In genomic region chr1:167374003-167374784, GRCm38 (mm10) we compare ENCODE assay signal across 8 mouse cellular contexts. TPM values are rescaled to one million over a fixed set of nuclear protein-coding genes. Genes with fewer than 3 reads are reported as not detected.
DNase-seq lines count a peak whose midpoint lies in the region; ATAC-seq and TF ChIP-seq lines count a peak whose summit lies in the region.

No protein-coding gene starts in this region.

- H3K4me2 ChIP-seq in embryonic facial prominence, embryonic 11.5 days (ENCODE audit: low read depth, low read length), result no peak overlapping the region
- H3K4me2 ChIP-seq in liver, embryonic 14.5 days (ENCODE audit: low read depth), result peak overlapping the region; percentile 31

- no peak overlapping the region for H3K9ac ChIP-seq in embryonic facial prominence, embryonic 11.5 days (replicated peaks; ENCODE audit: low read length)
- H3K9ac ChIP-seq in liver, embryonic 14.5 days (replicated peaks), result no peak overlapping the region; the same call in 1 of the 2 replicates

- ATAC-seq in embryonic facial prominence, embryonic 11.5 days (replicated peaks; ENCODE audit: insufficient number of reproducible peaks, low FRiP score, low TSS enrichment, low read depth), result peak; percentile 59
- peak; percentile 70 for ATAC-seq in liver, embryonic 14.5 days (ENCODE audit: insufficient read depth)

- no peak for TF ChIP-seq EP300 in liver, embryonic 14.5 days (IDR thresholded peaks at IDR 0.05; ENCODE audit: low read depth)

- DNase-seq in adrenal gland, postnatal 10 days, result peak; percentile 57
- no peak for DNase-seq in adrenal gland, adult 8-10 months
- DNase-seq in embryonic facial prominence, embryonic 11.5 days (ENCODE audit: low spot score), result peak; percentile 71
- peak; percentile 79 for DNase-seq in induced T-regulatory cell, adult 2 months (ENCODE audit: low read depth)
- DNase-seq in liver, embryonic 14.5 days (ENCODE audit: low read depth in 3 of 3, low spot score in 3 of 3), result peak; percentile 75 to 84 (median 76)
- peak; percentile 52 for DNase-seq in retina, postnatal 1 day
- no peak for DNase-seq in layer of hippocampus, postnatal 14 days (ENCODE audit: low spot score in 2 of 2)
- DNase-seq in gastrocnemius, postnatal 14 days, result no peak

- 20% methylated on average over 15 of the region's 15 CpGs for WGBS in embryonic facial prominence, embryonic 11.5 days
- WGBS in liver, embryonic 14.5 days (ENCODE audit: insufficient replicate concordance), result 28% methylated on average over 15 of the region's 15 CpGs

- no peaks in the 10 kb centered on the region for H3K27me3 ChIP-seq in embryonic facial prominence, embryonic 11.5 days (ENCODE audit: control insufficient read depth, insufficient read depth, low read length)
- H3K27me3 ChIP-seq in liver, embryonic 14.5 days (ENCODE audit: control insufficient read depth, insufficient read depth, low read length), result no peaks in the 10 kb centered on the region

- H3K4me3 ChIP-seq in embryonic facial prominence, embryonic 11.5 days (ENCODE audit: low read depth, low read length), result no peak overlapping the region
- H3K4me3 ChIP-seq in liver, embryonic 14.5 days (ENCODE audit: insufficient read depth in 1 of 2, low read depth in 2 of 2, low read length in 2 of 2), result peak overlapping the region in 1 of 2 experiments; percentile 18; a peak in 3 of 4 replicates

- TF ChIP-seq CTCF in liver, embryonic 14.5 days (IDR thresholded peaks at IDR 0.05; ENCODE audit: low read depth), result no peak

- H3K36me3 ChIP-seq in embryonic facial prominence, embryonic 11.5 days (replicated peaks; ENCODE audit: control insufficient read depth, insufficient read depth, low read depth, low read length), result no peaks in the 10 kb centered on the region
- H3K36me3 ChIP-seq in liver, embryonic 14.5 days (replicated peaks; ENCODE audit: control insufficient read depth, insufficient read depth, low read depth), result peaks cover 89% of the 10 kb centered on the region

- no peaks in the 10 kb centered on the region for H3K4me1 ChIP-seq in embryonic facial prominence, embryonic 11.5 days (ENCODE audit: control insufficient read depth, insufficient read depth, low read length)
- peaks cover 29 to 44% of the 10 kb centered on the region in 2 experiments for H3K4me1 ChIP-seq in liver, embryonic 14.5 days (replicated peaks; ENCODE audit: control insufficient read depth in 2 of 2, insufficient read depth in 2 of 2, low read length in 1 of 2)

- intact Hi-C loops in gastrocnemius, postnatal 14 days (cut with DNase I; ENCODE audit: low total_unique reads), result no loop called here

- no peak overlapping the region for H3K27ac ChIP-seq in embryonic facial prominence, embryonic 11.5 days (replicated peaks; ENCODE audit: low read depth, low read length)
- peak overlapping the region; percentile 25 for H3K27ac ChIP-seq in liver, embryonic 14.5 days

- no peaks in the 10 kb centered on the region for H3K9me3 ChIP-seq in embryonic facial prominence, embryonic 11.5 days (replicated peaks; ENCODE audit: control insufficient read depth, low read length)
- H3K9me3 ChIP-seq in liver, embryonic 14.5 days (ENCODE audit: control insufficient read depth, low read length), result no peaks in the 10 kb centered on the region

RNA-seq across cellular contexts. Expression of gene Mgst3, which starts 19.4 kb away (rescaled TPM):
- 10 to 100 TPM; 63.5 to 71.5 TPM for total RNA-seq in adrenal gland, postnatal 10 days (2021)
- total RNA-seq in adrenal gland, adult 8-10 months (2022), result 100 to 1,000 TPM in 2 of 4 experiments, 10 to 100 TPM in 2; 69.3 to 119 (median 87.4) TPM
- polyA plus RNA-seq in embryonic facial prominence, embryonic 11.5 days (2014; fragmentation: Nextera tagmentation; extraction: Ambion mirVana), result 49.5 and 61.3 TPM in 2 replicates
- 330 and 468 TPM in 2 replicates for polyA plus RNA-seq in liver, embryonic 14.5 days (2012; rRNA removed)
- 596 and 611 TPM in 2 replicates for polyA plus RNA-seq in liver, embryonic 14.5 days (2014; fragmentation: Nextera tagmentation; extraction: Ambion mirVana)
- total RNA-seq in layer of hippocampus, postnatal 14 days (2021), result 100 to 1,000 TPM; 113 to 115 TPM
- 10 to 100 TPM; 32.1 to 43.9 TPM for total RNA-seq in gastrocnemius, postnatal 14 days (2021)

RNA-seq across cellular contexts. Expression of gene Aldh9a1, which starts 24.4 kb away (rescaled TPM):
- 10 to 100 TPM; 63.5 to 65.6 TPM for total RNA-seq in adrenal gland, postnatal 10 days (2021)
- 100 to 1,000 TPM in 1 of 4 experiments, 10 to 100 TPM in 3; 68.3 to 108 (median 76.9) TPM for total RNA-seq in adrenal gland, adult 8-10 months (2022)
- polyA plus RNA-seq in embryonic facial prominence, embryonic 11.5 days (2014; fragmentation: Nextera tagmentation; extraction: Ambion mirVana), result 46.3 and 46.7 TPM in 2 replicates
- polyA plus RNA-seq in liver, embryonic 14.5 days (2012; rRNA removed), result 21.9 and 28.1 TPM in 2 replicates
- polyA plus RNA-seq in liver, embryonic 14.5 days (2014; fragmentation: Nextera tagmentation; extraction: Ambion mirVana), result 52.5 and 59.9 TPM in 2 replicates
- total RNA-seq in layer of hippocampus, postnatal 14 days (2021), result 10 to 100 TPM; 19.5 to 22.5 TPM
- 1 to 10 TPM; 3.8 to 4.8 TPM for total RNA-seq in gastrocnemius, postnatal 14 days (2021)

Comparison
In these comparisons a context has a peak if more than half of its experiments do, and no peak if none do; other contexts are left out.
1. DNase-seq: peak in adrenal gland, postnatal 10 days (single experiment), embryonic facial prominence, embryonic 11.5 days (single experiment), induced T-regulatory cell, adult 2 months (single experiment), liver, embryonic 14.5 days (3 of 3) and retina, postnatal 1 day (single experiment); none in adrenal gland, adult 8-10 months (single experiment), layer of hippocampus, postnatal 14 days (0 of 2) and gastrocnemius, postnatal 14 days (single experiment).